Comparison of ENCODE assay signal across 31 mouse cellular contexts in the genomic region with DNA sequence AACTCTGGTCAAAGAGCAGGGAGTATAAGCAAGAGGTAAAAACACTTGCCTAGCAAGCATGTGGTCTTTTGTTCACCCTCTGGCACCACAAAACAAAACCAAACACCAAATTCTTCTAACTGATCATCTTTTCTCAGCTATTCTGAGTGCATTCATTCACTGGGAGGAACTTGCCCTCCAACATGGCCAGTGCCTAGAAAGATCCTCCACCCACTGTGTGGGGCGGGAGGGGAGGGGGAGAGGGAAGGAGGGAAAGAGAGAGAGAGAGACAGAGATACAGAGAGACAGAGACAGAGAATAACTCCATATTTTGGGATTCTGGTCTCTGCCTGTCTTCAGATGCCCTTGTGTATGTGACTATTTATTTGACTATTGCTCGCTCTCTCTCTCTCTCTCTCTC.
"Had no signal": no experiment of that assay in that cellular context is flagged by ENCODE, and none has a peak within 500 bp of the region (broad histone marks: within the 10 kb centered on the region; RNA-seq: fewer than 3 reads in every experiment).

No protein-coding gene starts in this region.

- H3K4me1 ChIP-seq: limb, embryonic 10.5 days; limb, embryonic 12.5 days; liver, embryonic 12.5 days; liver, embryonic 13.5 days; liver, embryonic 15.5 days; megakaryocyte, embryonic 14.5 days; midbrain, embryonic 10.5 days; midbrain, embryonic 12.5 days; midbrain, embryonic 13.5 days; neural tube, embryonic 12.5 days had no signal

- DNase-seq: left cerebral cortex, postnatal 4 days; liver; liver, embryonic 13.5 days; liver, postnatal 0 days; lung, adult 18-20 months; lung, adult 2 months; lung, embryonic 14.5 days; lung, postnatal 10 days; lung, postnatal 14 days; lung, postnatal 36 days; lung, postnatal 4 days; midbrain, embryonic 14.5 days had no signal

- H3K27me3 ChIP-seq: limb, embryonic 12.5 days; limb, embryonic 13.5 days; limb, embryonic 15.5 days; liver, embryonic 12.5 days; liver, embryonic 13.5 days; liver, embryonic 15.5 days; lung, embryonic 15.5 days; megakaryocyte, embryonic 14.5 days; midbrain, embryonic 12.5 days; midbrain, embryonic 13.5 days; neural tube, embryonic 12.5 days had no signal

- H3K9ac ChIP-seq: limb, embryonic 12.5 days; limb, embryonic 13.5 days; limb, embryonic 15.5 days; liver, embryonic 12.5 days; liver, embryonic 13.5 days; liver, embryonic 14.5 days; liver, embryonic 15.5 days; liver, postnatal 0 days; lung, embryonic 14.5 days; lung, embryonic 15.5 days; midbrain, embryonic 12.5 days; midbrain, embryonic 13.5 days; neural tube, embryonic 12.5 days had no signal

- H3K4me3 ChIP-seq: left cerebral cortex, adult 2 months; limb, embryonic 10.5 days; limb, embryonic 12.5 days; limb, embryonic 13.5 days; limb, embryonic 15.5 days; liver, embryonic 12.5 days; liver, embryonic 13.5 days; liver, embryonic 15.5 days; lung, embryonic 15.5 days; megakaryocyte, embryonic 14.5 days; midbrain, embryonic 10.5 days; midbrain, embryonic 12.5 days; midbrain, embryonic 13.5 days; myocyte; neural tube, embryonic 12.5 days had no signal

- H3K36me3 ChIP-seq: limb, embryonic 10.5 days; limb, embryonic 12.5 days; limb, embryonic 13.5 days; limb, embryonic 15.5 days; liver, embryonic 12.5 days; liver, embryonic 13.5 days; liver, embryonic 15.5 days; lung, embryonic 15.5 days; midbrain, embryonic 10.5 days; midbrain, embryonic 12.5 days; midbrain, embryonic 13.5 days; neural tube, embryonic 12.5 days had no signal

- H3K27ac ChIP-seq: left cerebral cortex, adult 2 months; limb, embryonic 10.5 days; limb, embryonic 12.5 days; limb, embryonic 13.5 days; limb, embryonic 15.5 days; liver, embryonic 12.5 days; liver, embryonic 13.5 days; liver, embryonic 14.5 days; liver, embryonic 15.5 days; lung, embryonic 15.5 days; macrophage; midbrain, embryonic 10.5 days; midbrain, embryonic 12.5 days; midbrain, embryonic 13.5 days; neural tube, embryonic 12.5 days had no signal

- ATAC-seq: liver, embryonic 12.5 days; liver, postnatal 0 days; lung, postnatal 0 days; midbrain, embryonic 13.5 days; midbrain, embryonic 16.5 days had no signal

- H3K9me3 ChIP-seq: limb, embryonic 10.5 days; limb, embryonic 12.5 days; limb, embryonic 13.5 days; limb, embryonic 15.5 days; liver, embryonic 12.5 days; liver, embryonic 13.5 days; liver, embryonic 15.5 days; lung, embryonic 15.5 days; midbrain, embryonic 10.5 days; midbrain, embryonic 12.5 days; midbrain, embryonic 13.5 days; neural tube, embryonic 12.5 days had no signal

- H3K4me2 ChIP-seq: limb, embryonic 12.5 days; limb, embryonic 13.5 days; limb, embryonic 15.5 days; liver, embryonic 11.5 days; liver, embryonic 12.5 days; liver, embryonic 13.5 days; liver, embryonic 15.5 days; lung, embryonic 14.5 days; lung, embryonic 15.5 days; midbrain, embryonic 12.5 days; midbrain, embryonic 13.5 days; neural tube, embryonic 12.5 days had no signal
